23 mouse cellular contexts compared by ENCODE assay signal in genomic region chr5:134268751-134269150, GRCm38 (mm10).
"Had no signal": no experiment of that assay in that cellular context is flagged by ENCODE, and none has a peak within 500 bp of the region (broad histone marks: within the 10 kb centered on the region; RNA-seq: fewer than 3 reads in every experiment).

No protein-coding gene starts in this region.

- H3K9ac ChIP-seq: intestine, embryonic 15.5 days; kidney, embryonic 15.5 days; liver, embryonic 13.5 days; midbrain, embryonic 13.5 days; neural tube, embryonic 12.5 days; neural tube, embryonic 15.5 days; stomach, embryonic 15.5 days had no signal

- H3K4me2 ChIP-seq: intestine, embryonic 15.5 days; kidney, embryonic 15.5 days; liver, embryonic 13.5 days; midbrain, embryonic 13.5 days; neural tube, embryonic 12.5 days; neural tube, embryonic 15.5 days; stomach, embryonic 15.5 days had no signal

- H3K27me3 ChIP-seq: intestine, embryonic 15.5 days; kidney, embryonic 15.5 days; liver, embryonic 13.5 days; midbrain, embryonic 13.5 days; neural tube, embryonic 12.5 days; neural tube, embryonic 15.5 days; stomach, embryonic 15.5 days had no signal

- H3K27ac ChIP-seq: intestine, embryonic 15.5 days; kidney, embryonic 15.5 days; left cerebral cortex, adult 2 months; liver, embryonic 13.5 days; midbrain, embryonic 10.5 days; midbrain, embryonic 13.5 days; neural tube, embryonic 12.5 days; neural tube, embryonic 15.5 days; stomach, embryonic 15.5 days had no signal

- ATAC-seq: intestine, embryonic 15.5 days; midbrain, embryonic 13.5 days; midbrain, embryonic 16.5 days had no signal

- H3K4me1 ChIP-seq: intestine, embryonic 15.5 days; liver, embryonic 13.5 days; midbrain, embryonic 10.5 days; midbrain, embryonic 13.5 days; neural tube, embryonic 12.5 days; neural tube, embryonic 15.5 days; stomach, embryonic 15.5 days had no signal

- DNase-seq: kidney, adult 11 months; kidney, adult 8-10 months; kidney, postnatal 10 days; kidney, postnatal 4 days; layer of hippocampus, adult 9-11 months; layer of hippocampus, postnatal 36 days; liver, embryonic 13.5 days; lung, adult 2 months; lung, postnatal 14 days; lung, postnatal 4 days; right cerebral cortex, postnatal 25 days; thymus, postnatal 14 days; thymus, postnatal 4 days had no signal

- H3K4me3 ChIP-seq: intestine, embryonic 15.5 days; kidney, embryonic 15.5 days; left cerebral cortex, adult 2 months; liver, embryonic 13.5 days; midbrain, embryonic 10.5 days; midbrain, embryonic 13.5 days; myocyte; neural tube, embryonic 12.5 days; neural tube, embryonic 15.5 days; stomach, embryonic 15.5 days had no signal

- H3K9me3 ChIP-seq: intestine, embryonic 15.5 days; kidney, embryonic 15.5 days; liver, embryonic 13.5 days; midbrain, embryonic 10.5 days; midbrain, embryonic 13.5 days; neural tube, embryonic 12.5 days; neural tube, embryonic 15.5 days; stomach, embryonic 15.5 days had no signal
